Mouse (Mus musculus) ES-Bruce4 (cell line): ENCODE results near the gene Raet1e.
"Not testable (repeated sequence)": the region's sequence is repeated elsewhere in the genome, so short reads cannot be mapped to it uniquely, and the experiment has no call there.

Source experiments
- EP300 ChIP-seq: IDR thresholded peaks from 2 replicates; pipeline ENCODE4 v1.6.1; 2011; ENCODE audit warnings: low read depth, low read length; ENCODE audit not compliant: insufficient read depth
- POLR2A ChIP-seq: IDR thresholded peaks from one replicate; pipeline ENCODE4 v1.8.1; 2011; ENCODE audit warnings: low read length; ENCODE audit not compliant: insufficient read depth

DNA sequence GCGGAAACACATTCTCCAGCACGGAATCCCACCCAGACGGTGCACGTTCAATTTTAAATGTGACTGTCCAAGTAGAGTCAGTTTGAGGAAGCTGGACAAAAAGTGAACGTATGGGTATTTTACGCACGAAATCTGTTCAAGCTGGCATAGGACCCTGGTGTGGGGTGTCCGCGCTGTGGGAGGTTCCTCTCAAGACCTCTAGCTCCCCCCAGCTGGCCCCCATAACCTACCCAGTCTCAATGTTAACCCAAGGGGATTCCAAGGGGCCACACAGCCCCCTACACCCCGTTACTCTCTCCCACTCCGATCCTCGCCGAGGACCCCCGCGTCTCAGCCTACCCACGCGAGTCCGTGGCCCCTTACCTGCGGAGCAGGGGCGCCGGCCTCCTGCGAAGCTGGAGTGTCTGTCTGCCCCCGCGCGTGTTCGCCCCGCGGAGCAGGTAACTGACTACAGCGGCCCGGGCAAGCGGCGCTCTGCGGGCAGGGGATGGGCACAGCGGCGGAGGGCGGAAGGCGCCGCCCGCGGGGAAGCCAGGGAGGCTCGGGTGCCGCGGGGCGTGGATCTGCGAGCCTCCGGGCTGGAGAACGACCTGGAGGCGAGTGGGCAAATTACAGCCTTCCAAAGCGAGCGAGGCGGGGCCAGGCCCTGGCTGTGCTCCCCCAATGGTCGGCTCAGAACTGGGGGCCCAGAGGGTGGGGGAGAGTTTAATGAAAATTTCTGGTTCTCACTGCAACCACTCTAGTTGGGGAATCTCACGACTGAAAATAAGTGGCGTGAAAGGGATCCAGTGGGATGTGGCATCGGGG lies 7.1 kb upstream of the Raet1e start:
- not testable (repeated sequence) for TF ChIP-seq POLR2A, EP300
